Mouse (Mus musculus): ENCODE measurements around the gene Il27ra.

The Il27ra gene

DNA sequence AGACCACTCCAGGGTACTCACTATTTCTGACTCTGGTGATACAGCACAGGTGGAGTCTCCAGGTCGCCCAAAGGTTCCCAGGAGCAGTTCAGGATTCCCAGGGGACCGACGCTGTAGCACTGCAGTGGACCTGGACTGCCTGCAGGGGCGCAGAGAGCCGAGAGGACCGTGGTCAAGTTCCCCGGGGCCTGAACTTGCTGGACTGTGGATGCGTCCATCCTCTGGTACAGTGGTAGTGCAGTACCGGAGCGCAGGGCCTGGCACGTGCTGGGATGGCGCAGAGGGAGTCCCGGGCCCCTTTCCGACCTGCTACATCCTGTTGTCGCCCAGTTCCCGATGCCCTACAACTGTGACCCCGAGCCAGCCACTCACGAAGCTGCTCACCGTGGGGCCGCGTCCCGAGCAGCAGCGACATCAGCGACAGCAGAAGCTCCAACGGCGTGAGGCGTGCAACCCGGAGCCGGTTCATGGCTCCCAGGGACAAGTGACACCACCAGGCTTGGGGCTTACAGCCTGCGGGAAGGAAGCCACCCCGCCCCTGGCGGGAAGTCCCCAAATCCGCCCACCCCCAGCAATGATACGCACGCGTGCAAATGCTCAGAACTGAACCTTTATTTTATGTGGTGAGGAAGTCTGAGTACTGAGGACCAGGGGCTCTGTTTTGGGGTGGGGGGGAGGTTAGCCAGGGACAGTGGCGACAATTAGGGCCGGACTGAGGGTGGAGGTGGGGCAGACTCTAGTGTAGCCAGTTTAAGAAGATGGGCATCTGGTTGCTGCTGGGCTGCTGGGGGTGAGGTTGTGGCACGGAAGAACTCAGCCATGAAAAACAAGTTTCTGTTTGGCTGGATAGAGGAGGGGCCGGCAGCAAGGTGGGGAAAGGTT is at the start of gene Il27ra:
Gene Il27ra, minus strand, starts transcription at position 524 of the 882 bp plus-strand sequence.
- peak; percentile 49 to 78 for DNase-seq (ENCODE audit: low spot score in 2 of 2)

GRCm38 (mm10) chr8:84090585-84090984 is 48.2 kb upstream of the Il27ra start:
- no peak for DNase-seq (ENCODE audit: low spot score in 2 of 2)

- no peak for DNase-seq (ENCODE audit: low spot score in 2 of 2)
Measured at GRCm38 (mm10) chr8:84089277-84089676, 46.9 kb upstream of the Il27ra start.

GRCm38 (mm10) chr8:84087821-84088220 is 45.4 kb upstream of the Il27ra start:
- DNase-seq (ENCODE audit: low spot score in 2 of 2), result no peak

DNA sequence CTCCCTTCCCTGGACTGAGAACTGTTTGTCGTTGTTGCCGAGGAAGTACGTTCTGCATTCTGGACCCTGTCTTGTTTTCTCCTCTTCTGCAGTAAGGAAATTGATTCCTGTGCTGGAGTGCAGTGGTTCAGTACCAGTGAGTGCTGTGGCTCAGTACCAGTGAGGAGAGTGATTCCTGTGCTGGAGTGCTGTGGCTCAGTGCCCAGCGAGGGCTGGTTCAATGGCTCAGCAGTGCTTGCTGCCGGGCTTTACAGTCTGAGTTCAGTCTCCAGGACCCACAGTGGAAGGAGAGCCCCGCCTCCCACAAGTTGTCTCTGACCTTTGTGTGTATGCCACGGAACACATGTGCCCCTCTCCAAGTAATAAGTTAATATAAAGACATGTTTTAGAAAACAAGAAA is 44.8 kb upstream of the Il27ra start:
- no peak for DNase-seq (ENCODE audit: low spot score in 2 of 2)

GRCm38 (mm10) chr8:84084341-84085115 is 42.1 kb upstream of the Il27ra start:
- DNase-seq (ENCODE audit: low spot score in 2 of 2), result no peak

- no peak for DNase-seq (ENCODE audit: low spot score in 2 of 2)
Measured at GRCm38 (mm10) chr8:84083829-84084241, 41.4 kb upstream of the Il27ra start.

DNA sequence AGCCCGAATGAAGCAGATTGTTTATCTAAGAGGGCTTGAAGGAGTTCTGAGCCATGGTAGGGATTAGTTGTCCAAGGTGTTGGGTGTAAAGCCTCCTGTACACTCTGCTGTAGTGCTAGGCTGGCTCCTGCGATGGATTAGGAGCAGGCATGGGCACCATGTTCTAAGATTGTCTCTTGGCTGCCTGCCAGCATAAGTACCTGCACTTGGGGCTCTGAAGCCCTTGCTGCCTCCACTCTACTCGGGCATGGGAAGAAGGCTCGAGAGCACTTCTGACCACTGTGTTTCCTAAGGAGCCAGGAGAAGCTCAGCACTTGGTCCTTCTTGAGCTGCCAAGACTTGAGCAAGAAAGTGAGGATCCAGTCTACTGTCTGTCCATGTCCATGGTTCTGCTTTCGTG is 36.8 kb upstream of the Il27ra start:
- no peak for DNase-seq (ENCODE audit: low spot score in 2 of 2)

- DNase-seq (ENCODE audit: low spot score in 2 of 2), result no peak
Measured at GRCm38 (mm10) chr8:84076849-84077248, 34.5 kb upstream of the Il27ra start.

GRCm38 (mm10) chr8:84076412-84076811 is 34.0 kb upstream of the Il27ra start:
- no peak for DNase-seq (ENCODE audit: low spot score in 2 of 2)

- DNase-seq (ENCODE audit: low spot score in 2 of 2), result no peak
Measured at GRCm38 (mm10) chr8:84073230-84073976, 31.0 kb upstream of the Il27ra start.

DNA sequence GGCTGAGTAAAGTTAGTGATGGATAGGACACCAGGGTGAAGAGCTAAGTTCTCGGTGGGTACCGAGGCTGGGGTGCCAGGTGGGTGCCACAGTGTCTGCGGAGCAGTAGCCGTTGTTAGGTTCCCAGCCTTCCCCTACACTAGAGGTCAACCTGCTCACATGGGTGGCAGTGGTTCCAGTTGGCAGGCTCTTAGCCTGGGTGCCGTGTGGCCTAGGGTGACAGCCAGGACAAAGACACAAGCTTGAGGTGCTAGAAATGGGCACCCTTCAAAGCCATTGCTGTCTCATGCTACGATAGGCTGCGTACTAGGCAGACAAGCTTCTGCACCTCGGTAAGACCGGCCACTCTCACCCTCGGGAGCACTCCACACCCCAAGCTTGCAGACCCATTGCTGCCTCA is 29.9 kb upstream of the Il27ra start:
- no peak for DNase-seq (ENCODE audit: low spot score in 2 of 2)

- no peak for DNase-seq (ENCODE audit: low spot score in 2 of 2)
Measured at GRCm38 (mm10) chr8:84071921-84072320, 29.5 kb upstream of the Il27ra start.

GRCm38 (mm10) chr8:84070667-84071066 is 28.3 kb upstream of the Il27ra start:
- DNase-seq (ENCODE audit: low spot score in 2 of 2), result no peak

GRCm38 (mm10) chr8:84070241-84070640 is 27.9 kb upstream of the Il27ra start:
- no peak for DNase-seq (ENCODE audit: low spot score in 2 of 2)

- no peak for DNase-seq (ENCODE audit: low spot score in 2 of 2)
Measured at GRCm38 (mm10) chr8:84069750-84070149, 27.4 kb upstream of the Il27ra start.

DNA sequence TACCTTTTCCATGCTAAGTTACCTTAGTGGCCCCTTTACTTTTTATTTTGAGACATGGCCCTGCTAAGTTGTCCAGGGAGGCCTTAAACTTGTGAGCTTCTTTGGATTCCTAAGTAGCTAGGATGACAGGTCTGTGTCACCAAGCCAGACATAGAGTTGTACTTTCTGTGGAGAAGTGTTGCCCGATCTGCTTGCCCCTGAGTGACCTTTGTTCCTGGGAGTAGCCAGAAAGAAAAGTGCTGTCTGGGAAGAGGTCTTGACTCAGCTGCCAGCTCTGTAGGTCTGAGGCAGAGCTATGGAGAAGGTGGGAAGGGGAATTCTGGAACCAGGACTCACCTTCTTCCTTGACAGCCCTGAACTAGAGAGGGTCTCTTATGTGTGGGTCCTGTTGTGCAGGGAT is 26.8 kb upstream of the Il27ra start:
- no peak for DNase-seq (ENCODE audit: low spot score in 2 of 2)

DNA sequence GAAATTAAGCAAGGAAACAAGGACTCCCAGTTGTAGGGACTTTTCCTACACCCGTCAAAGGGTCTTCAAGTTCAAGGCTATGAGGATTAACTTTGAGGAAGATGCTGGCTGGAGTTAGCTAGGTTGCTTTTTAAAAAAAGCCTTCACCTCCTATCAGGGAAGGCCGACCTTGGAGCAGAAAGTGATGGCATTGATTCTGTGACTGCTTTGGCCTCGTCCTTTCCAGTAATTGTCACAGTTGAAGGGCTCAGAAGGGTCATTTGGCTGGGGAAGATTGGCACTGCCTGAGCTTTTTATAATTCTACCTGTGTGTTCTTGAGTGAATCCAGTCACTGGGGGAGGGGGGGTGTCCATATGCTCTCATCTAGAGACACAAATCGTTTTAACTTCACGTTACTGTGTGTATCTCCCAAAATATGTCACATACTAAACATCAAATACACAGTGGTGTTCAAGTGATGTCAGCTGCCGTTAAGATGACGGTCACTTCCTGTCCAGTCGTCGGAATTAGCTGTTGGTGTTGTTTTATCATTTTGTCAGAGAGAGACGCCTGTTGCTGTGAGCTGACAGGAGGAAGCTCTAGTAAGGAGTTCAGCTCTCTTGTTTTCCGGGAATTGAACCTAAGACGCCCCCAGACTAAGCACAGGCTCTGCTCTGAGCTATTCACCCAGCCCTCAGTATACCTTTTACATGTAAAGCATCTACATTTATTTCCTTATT is 26.1 kb upstream of the Il27ra start:
- no peak for DNase-seq (ENCODE audit: low spot score in 2 of 2)

DNA sequence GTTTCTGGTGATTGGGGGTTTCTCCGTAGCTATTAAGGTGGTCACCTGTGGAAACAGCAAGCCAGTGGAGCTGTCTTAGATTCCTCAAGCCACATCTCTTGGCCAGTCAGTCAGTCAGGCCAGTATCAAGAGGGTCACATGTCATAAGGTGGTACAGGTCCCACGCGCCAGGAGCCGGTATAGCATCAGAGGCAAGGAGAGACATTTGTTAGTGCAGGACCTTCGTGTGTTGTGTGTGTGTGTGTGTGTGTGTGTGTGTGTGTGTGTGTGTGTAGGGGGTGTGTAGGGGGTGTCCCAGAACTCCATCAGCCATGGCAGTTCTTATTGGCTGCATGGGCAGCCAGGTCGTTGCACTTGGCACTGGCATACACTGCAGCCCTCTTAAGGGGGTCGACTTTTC is 25.5 kb upstream of the Il27ra start:
- DNase-seq (ENCODE audit: low spot score in 2 of 2), result no peak

- peak; percentile 98 to 100 for DNase-seq (ENCODE audit: low spot score in 2 of 2)
Measured at GRCm38 (mm10) chr8:84067047-84067573, 24.7 kb upstream of the Il27ra start.

- peak; percentile 97 to 98 for DNase-seq (ENCODE audit: low spot score in 2 of 2)
Measured at GRCm38 (mm10) chr8:84066291-84066930, 24.0 kb upstream of the Il27ra start, which contains the start of gene Rfx1. Rfx1 (plus strand) TSS chr8:84066834.
